8 mouse cellular contexts compared by ENCODE assay signal in the genomic region with DNA sequence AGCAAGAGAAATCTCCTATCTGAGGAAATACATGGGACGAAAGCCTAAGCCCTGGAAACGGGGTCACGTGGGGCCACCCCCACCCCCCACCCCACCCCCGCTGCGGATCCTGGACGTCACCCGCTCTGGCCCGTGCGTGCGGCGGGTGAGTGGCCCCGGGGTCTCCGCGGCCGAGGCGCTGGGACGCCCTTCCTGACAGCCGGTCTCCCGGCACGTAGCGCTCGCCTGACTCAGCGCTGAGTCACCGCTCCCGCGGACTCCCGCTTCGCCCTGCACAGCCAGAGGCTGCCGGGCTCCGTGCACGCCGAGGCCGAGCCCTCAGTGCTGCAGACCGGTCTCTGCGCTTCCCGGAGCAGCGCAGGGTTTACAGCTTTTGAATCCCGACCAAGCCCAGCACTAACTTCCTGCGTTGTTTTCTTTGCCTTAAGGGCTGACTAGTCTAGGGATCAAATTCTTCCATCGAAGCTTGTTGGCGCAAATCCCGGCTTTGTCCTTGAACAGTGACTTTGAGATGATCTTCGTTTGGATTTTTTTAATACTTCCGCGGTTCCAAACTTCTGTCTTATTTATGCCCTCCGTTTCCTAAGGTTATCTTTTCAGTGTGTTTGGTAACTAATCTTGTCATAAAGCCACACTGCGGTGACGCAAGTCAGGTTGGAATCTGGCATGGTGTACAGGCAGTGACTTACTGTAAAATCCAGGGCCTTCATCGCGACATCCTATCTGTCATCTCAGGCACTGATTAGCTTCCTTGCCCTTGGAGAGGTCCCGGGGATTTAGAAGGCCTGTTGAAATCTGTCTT.
DNase-seq lines count a peak whose midpoint lies in the region; ATAC-seq and TF ChIP-seq lines count a peak whose summit lies in the region.

No protein-coding gene starts in this region.

- no peaks in the 10 kb centered on the region for H3K9me3 ChIP-seq in forebrain, postnatal 0 days (ENCODE audit: low read length)

- TF ChIP-seq CTCF in forebrain, postnatal 0 days (IDR thresholded peaks at IDR 0.05; ENCODE audit: low read depth), result no peak

- peak; percentile 96 for DNase-seq in NIH3T3 (ENCODE audit: low read depth)
- DNase-seq in cerebellum, adult 18-20 months, result peak; percentile 71 to 79
- DNase-seq in forebrain, postnatal 0 days, result peak; percentile 84
- DNase-seq in heart, postnatal 4 days, result peak; percentile 87
- peak; percentile 67 for DNase-seq in layer of hippocampus, adult 9-11 months
- peak; percentile 89 for DNase-seq in lung, postnatal 10 days
- DNase-seq in ovary, postnatal 36 days (ENCODE audit: low spot score), result peak; percentile 80
- DNase-seq in urinary bladder, postnatal 10 days (ENCODE audit: low spot score), result peak; percentile 43

- H3K4me3 ChIP-seq in forebrain, postnatal 0 days (ENCODE audit: low read depth, low read length), result peak overlapping the region; percentile 57

- H3K27me3 ChIP-seq in forebrain, postnatal 0 days (ENCODE audit: insufficient read depth, low read length), result no peaks in the 10 kb centered on the region

- WGBS in forebrain, postnatal 0 days, result 6% methylated on average over 51 of the region's 51 CpGs

- peak overlapping the region; percentile 76 for H3K4me2 ChIP-seq in forebrain, postnatal 0 days (ENCODE audit: low read depth)

- no peaks in the 10 kb centered on the region for H3K36me3 ChIP-seq in forebrain, postnatal 0 days (ENCODE audit: insufficient read depth)

- H3K9ac ChIP-seq in forebrain, postnatal 0 days, result peak overlapping the region; percentile 71

- no peaks in the 10 kb centered on the region for H3K4me1 ChIP-seq in forebrain, postnatal 0 days (ENCODE audit: insufficient read depth)

- ATAC-seq in forebrain, postnatal 0 days, result peak; percentile 97

- H3K27ac ChIP-seq in forebrain, postnatal 0 days (ENCODE audit: low read depth, low read length), result peak overlapping the region; percentile 71

Comparison
In these comparisons a context has a peak if more than half of its experiments do, and no peak if none do; other contexts are left out.
1. Peak in every context shown above with its lines: DNase-seq, ATAC-seq, H3K4me3 ChIP-seq and H3K27ac ChIP-seq.
2. DNase-seq: peak in every context shown above with its lines; median percentile 96 in NIH3T3; 89 in lung, postnatal 10 days; 87 in heart, postnatal 4 days; 84 in forebrain, postnatal 0 days; 80 in ovary, postnatal 36 days; 75 in cerebellum, adult 18-20 months; 67 in layer of hippocampus, adult 9-11 months; 43 in urinary bladder, postnatal 10 days.